Mouse (Mus musculus) hindbrain, postnatal 0 days (tissue): Measurements from ENCODE around the gene Hist4h4. TPM values are rescaled to one million over a fixed set of nuclear protein-coding genes. Genes with fewer than 3 reads are reported as not detected.

ENCODE experiments used
- ATAC-seq: fragments of 200-750 bp; cut with Nextera tagmentation; 2 replicates; pipeline ENCODE4 v1.8.0; 2017; ENCODE audit warnings: mild to moderate bottlenecking, moderate TSS enrichment, moderate library complexity
- DNase-seq: peaks from one replicate; pipeline ENCODE4 v3.0.0-alpha.2; 2015; ENCODE audit warnings: low spot score
- H3K27ac ChIP-seq: fragments of 300-500 bp; sonication (generic); 2 replicates; pipeline ENCODE4 v1.5.1; 2014; ENCODE audit warnings: mild to moderate bottlenecking
- H3K27me3 ChIP-seq: fragments of 300-500 bp; sonication (generic); 2 replicates; pipeline ENCODE4 v1.6.1; 2014; ENCODE audit warnings: low read length, mixed read lengths; ENCODE audit not compliant: insufficient read depth
- H3K36me3 ChIP-seq: fragments of 300-500 bp; sonication (generic); 2 replicates; pipeline ENCODE4 v1.6.1; 2014; ENCODE audit warnings: low read length, mixed read lengths; ENCODE audit not compliant: insufficient read depth
- H3K4me1 ChIP-seq: fragments of 300-500 bp; sonication (generic); 2 replicates; pipeline ENCODE4 v1.6.1; 2014; ENCODE audit warnings: antibody characterized with exemption, low read length, mixed read lengths; ENCODE audit not compliant: insufficient read depth
- H3K4me2 ChIP-seq: fragments of 300-500 bp; sonication (generic); 2 replicates; pipeline ENCODE4 v1.6.1; 2014; ENCODE audit warnings: low read depth, mild to moderate bottlenecking, low read length, moderate library complexity, mixed read lengths
- H3K4me3 ChIP-seq: fragments of 300-500 bp; sonication (generic); 2 replicates; pipeline ENCODE4 v1.5.1; 2014; ENCODE audit warnings: low read length
- H3K9ac ChIP-seq: fragments of 300-500 bp; sonication (generic); replicated peaks from 2 replicates; pipeline ENCODE4 v1.6.1; 2014; ENCODE audit warnings: mild to moderate bottlenecking, low read length, moderate library complexity, mixed read lengths
- H3K9me3 ChIP-seq: fragments of 300-500 bp; sonication (generic); 2 replicates; pipeline ENCODE4 v1.6.1; 2016; ENCODE audit warnings: low read length, mixed read lengths
- CTCF ChIP-seq: IDR thresholded peaks from 2 replicates; pipeline ENCODE4 v1.5.1; 2016; ENCODE audit warnings: antibody characterized with exemption, control low read depth, low read depth
- WGBS: fragments of 180-500 bp; shearing (Covaris S2); extraction: QIAGEN DNeasy Blood & Tissue Kit; methylation state at CpG from one replicate; pipeline ENCODE4 v1.1.7; 2014; 5-methylcytosine and 5-hydroxymethylcytosine counted together
- microRNA-seq, 2 experiments: library from miRNA; unstranded; fragments of <30 nt; microRNA quantifications; one replicate each; pipeline ENCODE4; 2016
- polyA plus RNA-seq: library from polyadenylated mRNA; unstranded; fragments of >200 nt; fragmentation: Nextera tagmentation; extraction: Ambion mirVana; gene quantifications from 2 replicates; pipeline ENCODE4 v1.2.1, GENCODE M21; 2015
- total RNA-seq: library from RNA; depleted of rRNA; stranded (reverse); fragments of >200 nt; gene quantifications from 2 replicates; pipeline ENCODE4 v1.2.3, GENCODE M21; 2014; rRNA removed

The Hist4h4 gene
- total and polyA plus RNA-seq, 2 experiments from 2014 or later: 0.39 to 80.5 TPM

DNA sequence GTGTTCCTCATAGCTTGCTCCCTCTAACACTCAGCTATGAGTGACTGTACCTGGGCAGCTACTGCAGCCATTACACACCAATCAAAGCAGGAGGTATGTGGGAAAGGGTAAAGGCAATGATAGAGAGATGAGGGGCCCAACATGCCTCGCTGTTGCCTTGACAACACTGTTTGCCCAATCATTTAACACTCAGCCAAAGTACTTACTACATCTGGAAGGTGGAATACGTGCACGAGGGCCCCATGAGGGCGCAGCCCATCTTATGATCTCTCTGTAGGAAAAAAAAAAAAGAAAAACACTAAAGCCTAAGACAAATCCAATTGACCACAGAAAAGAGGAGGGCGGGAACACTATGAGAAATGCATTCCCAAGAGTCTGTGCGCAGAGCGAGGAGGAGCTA lies 34.4 kb downstream of the Hist4h4 start:
- 88% methylated on average over 7 of the region's 7 CpGs for WGBS

DNA sequence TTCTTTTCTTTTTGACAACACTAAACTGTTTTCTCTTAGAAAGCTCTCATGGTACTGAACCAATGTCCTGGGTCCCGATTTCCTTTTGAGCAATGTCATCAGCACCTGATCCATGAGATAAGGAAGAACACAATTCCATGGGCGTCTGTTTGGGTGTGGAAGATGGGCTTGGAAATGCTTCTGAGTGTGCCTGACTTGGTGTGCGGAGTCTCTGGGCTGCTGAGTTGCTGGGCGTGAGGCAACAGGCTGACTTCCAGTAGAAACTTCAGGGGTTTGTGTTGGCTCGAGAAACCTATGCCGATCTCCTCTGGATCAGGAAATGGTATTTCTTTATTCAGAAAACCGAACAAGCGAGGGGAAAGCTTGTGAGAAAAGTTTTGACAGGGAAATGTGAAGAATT lies 35.1 kb downstream of the Hist4h4 start:
- no peak overlapping the region for H3K9ac ChIP-seq
- H3K9me3 ChIP-seq: no peaks in the 10 kb centered on the region
- no peak overlapping the region for H3K27ac ChIP-seq
- no peaks in the 10 kb centered on the region for H3K27me3 ChIP-seq
- ATAC-seq (no peak), DNase-seq (no peak)
- H3K4me2 ChIP-seq: no peak overlapping the region
- TF ChIP-seq CTCF: no peak
- H3K4me1 ChIP-seq: no peaks in the 10 kb centered on the region
- no peaks in the 10 kb centered on the region for H3K36me3 ChIP-seq
- WGBS: 84% methylated on average over 8 of the region's 8 CpGs
- H3K4me3 ChIP-seq: no peak overlapping the region

More for the DNA sequence above, 34.4 kb downstream of the Hist4h4 start:
- ATAC-seq (no peak), DNase-seq (no peak)
- H3K27me3 ChIP-seq: no peaks in the 10 kb centered on the region
- H3K36me3 ChIP-seq: no peaks in the 10 kb centered on the region
- no peaks in the 10 kb centered on the region for H3K4me1 ChIP-seq
- no peak overlapping the region for H3K4me2 ChIP-seq
- H3K27ac ChIP-seq: no peak overlapping the region
- no peak for TF ChIP-seq CTCF
- H3K9me3 ChIP-seq: no peaks in the 10 kb centered on the region
- no peak overlapping the region for H3K9ac ChIP-seq
- H3K4me3 ChIP-seq: no peak overlapping the region

DNA sequence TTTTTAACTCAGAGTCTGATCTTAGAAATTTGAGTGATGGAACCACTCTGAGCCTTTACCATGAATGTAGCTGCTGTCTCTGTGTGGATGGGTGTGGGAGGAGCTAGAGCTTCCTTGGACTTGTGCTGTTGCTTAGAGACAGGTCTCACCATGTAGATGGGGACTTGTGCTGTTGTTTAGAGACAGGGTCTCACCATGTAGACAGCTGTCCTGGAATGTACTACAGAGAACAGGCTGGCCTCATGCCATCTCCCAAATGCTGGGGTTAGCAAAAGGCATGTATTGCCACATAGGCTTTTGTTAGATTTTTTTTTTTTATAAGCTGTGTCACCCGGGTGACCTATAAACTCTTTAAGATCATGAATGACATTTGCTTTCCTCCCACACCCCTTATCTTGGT lies 40.3 kb downstream of the Hist4h4 start:
- 41% methylated on average over 1 of the region's 1 CpGs for WGBS
- Histone ChIP-seq H3K9ac (no peak overlapping the region), H3K4me3 (no peak overlapping the region), H3K4me1 (no peaks in the 10 kb centered on the region), H3K27ac (no peak overlapping the region), H3K36me3 (no peaks in the 10 kb centered on the region), H3K4me2 (no peak overlapping the region), H3K9me3 (no peaks in the 10 kb centered on the region), H3K27me3 (no peaks in the 10 kb centered on the region)
- TF ChIP-seq CTCF: no peak
- DNase-seq (peak; percentile 17), ATAC-seq (peak; percentile 79; the same call in 1 of the 2 replicates)

Small RNA genes within 50 kb of the gene (microRNA-seq; reads per million reads assigned to microRNA genes)
- 0 reads per million in 2 experiments for gene Gm44364

Other genes with a start within 250 kb of the Hist4h4 start
- gene Plbd1, start 142.5 kb downstream of the Hist4h4 start, total RNA-seq: 0.32 TPM in 1 of 2 replicates, not detected in the other
- gene Plbd1, start 142.5 kb downstream of the Hist4h4 start, polyA plus RNA-seq: 1.3 and 1.4 TPM in 2 replicates
- 0.50 and 0.52 TPM in 2 replicates for gene Gucy2c, start 22.6 kb downstream of the Hist4h4 start, total RNA-seq
- gene Gucy2c, start 22.6 kb downstream of the Hist4h4 start, polyA plus RNA-seq: 0.28 and 0.45 TPM in 2 replicates
- gene H2afj, start 3.8 kb upstream of the Hist4h4 start, total RNA-seq: 36.8 and 42.0 TPM in 2 replicates
- 116 and 119 TPM in 2 replicates for gene H2afj, start 3.8 kb upstream of the Hist4h4 start, polyA plus RNA-seq
- 0.50 and 1.2 TPM in 2 replicates for gene BC049715, start 23.2 kb upstream of the Hist4h4 start, total RNA-seq
- gene BC049715, start 23.2 kb upstream of the Hist4h4 start, polyA plus RNA-seq: 2.8 and 4.2 TPM in 2 replicates
- 37.1 and 39.4 TPM in 2 replicates for gene Wbp11, start 23.8 kb upstream of the Hist4h4 start, total RNA-seq
- gene Wbp11, start 23.8 kb upstream of the Hist4h4 start, polyA plus RNA-seq: 78.1 and 81.2 TPM in 2 replicates
- 1.8 TPM in 2 replicates for gene Smco3, start 31.0 kb upstream of the Hist4h4 start, total RNA-seq
- gene Smco3, start 31.0 kb upstream of the Hist4h4 start, polyA plus RNA-seq: 0.56 and 1.3 TPM in 2 replicates
- gene Art4, start 53.3 kb upstream of the Hist4h4 start, total RNA-seq: 0.37 and 0.43 TPM in 2 replicates
- 0.25 and 0.34 TPM in 2 replicates for gene Art4, start 53.3 kb upstream of the Hist4h4 start, polyA plus RNA-seq
- gene Mgp, start 71.4 kb upstream of the Hist4h4 start, total RNA-seq: 23.6 and 34.6 TPM in 2 replicates
- gene Mgp, start 71.4 kb upstream of the Hist4h4 start, polyA plus RNA-seq: 74.4 and 81.8 TPM in 2 replicates
- not detected in 2 replicates for gene Erp27, start 117.8 kb upstream of the Hist4h4 start, total RNA-seq
- gene Erp27, start 117.8 kb upstream of the Hist4h4 start, polyA plus RNA-seq: not detected in 2 replicates
- gene Pde6h, start 119.4 kb upstream of the Hist4h4 start, total RNA-seq: not detected in 2 replicates
- gene Pde6h, start 119.4 kb upstream of the Hist4h4 start, polyA plus RNA-seq: 0.76 and 1.3 TPM in 2 replicates
- gene Arhgdib, start 137.5 kb upstream of the Hist4h4 start, total RNA-seq: 7.2 and 12.8 TPM in 2 replicates
- gene Arhgdib, start 137.5 kb upstream of the Hist4h4 start, polyA plus RNA-seq: 17.3 and 18.8 TPM in 2 replicates